Mouse (Mus musculus) thymus, postnatal 0 days (tissue): ENCODE results near the gene Dock1. TPM values are rescaled to one million over a fixed set of nuclear protein-coding genes. Genes with fewer than 3 reads are reported as not detected.

Source experiments
- DNase-seq: peaks from one replicate; pipeline ENCODE4 v3.0.0-alpha.2; 2015; ENCODE audit warnings: low spot score
- polyA plus RNA-seq: library from polyadenylated mRNA; unstranded; fragments of >200 nt; fragmentation: Nextera tagmentation; extraction: Ambion mirVana; gene quantifications from 2 replicates; pipeline ENCODE4 v1.2.1, GENCODE M21; 2015

The Dock1 gene
- polyA plus RNA-seq, result 4.5 and 5.3 TPM in 2 replicates

GRCm38 (mm10) chr7:134670312-134671002 lies at the start of gene Dock1:
Dock1 (plus strand) TSS chr7:134670654.
- peak; percentile 10 for DNase-seq

- no peak for DNase-seq
These were observed 42.5 kb upstream of the Dock1 start for GRCm38 (mm10) chr7:134627906-134628305.

GRCm38 (mm10) chr7:134650246-134650830 lies 20.1 kb upstream of the Dock1 start:
- DNase-seq, result no peak

- DNase-seq, result no peak
These were observed 19.4 kb upstream of the Dock1 start for GRCm38 (mm10) chr7:134651071-134651470.

GRCm38 (mm10) chr7:134663241-134663640 lies 7.2 kb upstream of the Dock1 start:
- DNase-seq, result no peak

GRCm38 (mm10) chr7:134665642-134666282 lies 4.7 kb upstream of the Dock1 start:
- DNase-seq, result no peak

- no peak for DNase-seq
These were observed 3.2 kb upstream of the Dock1 start for GRCm38 (mm10) chr7:134667271-134667702.

- no peak for DNase-seq
These were observed 761 bp upstream of the Dock1 start for GRCm38 (mm10) chr7:134669474-134670311.

GRCm38 (mm10) chr7:134671003-134671461 lies 578 bp downstream of the Dock1 start:
- peak; percentile 2 for DNase-seq

GRCm38 (mm10) chr7:134671467-134671901 lies 1.0 kb downstream of the Dock1 start:
- DNase-seq, result no peak

GRCm38 (mm10) chr7:134673135-134673534 lies 2.7 kb downstream of the Dock1 start:
- no peak for DNase-seq

GRCm38 (mm10) chr7:134673952-134674351 lies 3.5 kb downstream of the Dock1 start:
- DNase-seq, result no peak

GRCm38 (mm10) chr7:134677852-134678251 lies 7.4 kb downstream of the Dock1 start:
- no peak for DNase-seq

- no peak for DNase-seq
These were observed 9.1 kb downstream of the Dock1 start for GRCm38 (mm10) chr7:134679314-134680158.

GRCm38 (mm10) chr7:134680161-134680560 lies 9.7 kb downstream of the Dock1 start:
- DNase-seq, result no peak

- DNase-seq, result no peak
These were observed 11.5 kb downstream of the Dock1 start for GRCm38 (mm10) chr7:134681729-134682527.

- no peak for DNase-seq
These were observed 17.9 kb downstream of the Dock1 start for GRCm38 (mm10) chr7:134688332-134688731.

- no peak for DNase-seq
These were observed 19.7 kb downstream of the Dock1 start for GRCm38 (mm10) chr7:134690118-134690517.

GRCm38 (mm10) chr7:134690806-134691205 lies 20.4 kb downstream of the Dock1 start:
- DNase-seq, result no peak

- no peak for DNase-seq
These were observed 22.9 kb downstream of the Dock1 start for GRCm38 (mm10) chr7:134693325-134693724.
